Mouse (Mus musculus) embryonic facial prominence, embryonic 11.5 days (tissue): ENCODE measurements at regions not wholly inside any gene's neighbourhood (a gene's known extent, or its start where the extent isn't known, plus 50 kb on each side); places are given as distances from the start of the nearest gene placed in this dataset.
A peak's percentile ranks its signal among the peaks of the same experiment; 100 is the strongest.

Experiments used
- ATAC-seq: fragments of 200-750 bp; cut with Nextera tagmentation; replicated peaks from 2 replicates; pipeline ENCODE4 v1.8.0; 2017; ENCODE audit warnings: low read depth; ENCODE audit not compliant: insufficient number of reproducible peaks, low FRiP score, low TSS enrichment
- DNase-seq: peaks from one replicate; pipeline ENCODE4 v3.0.0-alpha.2; 2015; ENCODE audit warnings: low spot score
- H3K27ac ChIP-seq: fragments of 300-500 bp; sonication (generic); replicated peaks from 2 replicates; pipeline ENCODE4 v1.5.1; 2014; ENCODE audit warnings: mild to moderate bottlenecking, low read depth, low read length, control low read depth
- H3K27me3 ChIP-seq: fragments of 300-500 bp; sonication (generic); 2 replicates; pipeline ENCODE4 v1.6.1; 2014; ENCODE audit warnings: mild to moderate bottlenecking, low read length, moderate library complexity, mixed read lengths; ENCODE audit not compliant: control insufficient read depth, insufficient read depth
- H3K36me3 ChIP-seq: fragments of 300-500 bp; sonication (generic); replicated peaks from 2 replicates; pipeline ENCODE4 v1.6.1; 2014; ENCODE audit warnings: low read depth, mild to moderate bottlenecking, low read length, moderate library complexity, mixed read lengths; ENCODE audit not compliant: control insufficient read depth, insufficient read depth
- H3K4me1 ChIP-seq: fragments of 300-500 bp; sonication (generic); 2 replicates; pipeline ENCODE4 v1.6.1; 2014; ENCODE audit warnings: low read length, mixed read lengths; ENCODE audit not compliant: control insufficient read depth, insufficient read depth
- H3K4me2 ChIP-seq: fragments of 300-500 bp; sonication (generic); 2 replicates; pipeline ENCODE4 v1.6.1; 2014; ENCODE audit warnings: low read depth, mild to moderate bottlenecking, control low read depth, low read length, moderate library complexity
- H3K4me3 ChIP-seq: fragments of 300-500 bp; sonication (generic); 2 replicates; pipeline ENCODE4 v1.5.1; 2014; ENCODE audit warnings: low read depth, low read length, control low read depth
- H3K9ac ChIP-seq: fragments of 300-500 bp; sonication (generic); replicated peaks from 2 replicates; pipeline ENCODE4 v1.6.1; 2014; ENCODE audit warnings: mild to moderate bottlenecking, control low read depth, low read length
- H3K9me3 ChIP-seq: fragments of 300-500 bp; sonication (generic); replicated peaks from 2 replicates; pipeline ENCODE4 v1.6.1; 2016; ENCODE audit warnings: mild to moderate bottlenecking, low read length, inconsistent platforms, mixed read lengths; ENCODE audit not compliant: control insufficient read depth
- WGBS: fragments of 180-500 bp; shearing (Covaris S2); extraction: QIAGEN DNeasy Blood & Tissue Kit; methylation state at CpG from one replicate; pipeline ENCODE4 v1.1.7; 2014; 5-methylcytosine and 5-hydroxymethylcytosine counted together

GRCm38 (mm10) chr7:117003167-117003566 lies 377.6 kb upstream of the Xylt1 start:
- no peak for DNase-seq
- ATAC-seq, result no peak
- no peaks in the 10 kb centered on the region for H3K36me3 ChIP-seq
- no peaks in the 10 kb centered on the region for H3K9me3 ChIP-seq
- H3K27me3 ChIP-seq, result no peaks in the 10 kb centered on the region
- no peaks in the 10 kb centered on the region for H3K4me1 ChIP-seq
- H3K27ac ChIP-seq, result no peak overlapping the region
- H3K9ac ChIP-seq, result no peak overlapping the region
- H3K4me2 ChIP-seq, result no peak overlapping the region
- no peak overlapping the region for H3K4me3 ChIP-seq

GRCm38 (mm10) chr7:117018349-117018748 lies 362.4 kb upstream of the Xylt1 start:
- no peak overlapping the region for H3K27ac ChIP-seq
- no peak overlapping the region for H3K4me2 ChIP-seq
- no peaks in the 10 kb centered on the region for H3K9me3 ChIP-seq
- H3K4me1 ChIP-seq, result no peaks in the 10 kb centered on the region
- H3K27me3 ChIP-seq, result no peaks in the 10 kb centered on the region
- no peak overlapping the region for H3K4me3 ChIP-seq
- DNase-seq, result no peak
- 88% methylated on average over 1 of the region's 1 CpGs for WGBS
- no peak overlapping the region for H3K9ac ChIP-seq
- ATAC-seq, result no peak
- no peaks in the 10 kb centered on the region for H3K36me3 ChIP-seq

GRCm38 (mm10) chr7:117021716-117022115 lies 359.1 kb upstream of the Xylt1 start:
- H3K9me3 ChIP-seq, result no peaks in the 10 kb centered on the region
- no peaks in the 10 kb centered on the region for H3K4me1 ChIP-seq
- whole genome bisulfite sequencing, result 62% methylated on average over 4 of the region's 4 CpGs
- no peaks in the 10 kb centered on the region for H3K27me3 ChIP-seq
- no peak overlapping the region for H3K4me2 ChIP-seq
- H3K36me3 ChIP-seq, result no peaks in the 10 kb centered on the region
- H3K27ac ChIP-seq, result no peak overlapping the region
- H3K4me3 ChIP-seq, result no peak overlapping the region
- DNase-seq (peak; percentile 88), ATAC-seq (no peak)
- no peak overlapping the region for H3K9ac ChIP-seq

GRCm38 (mm10) chr7:117044926-117045325 lies 335.9 kb upstream of the Xylt1 start:
- no peak overlapping the region for H3K4me3 ChIP-seq
- 86% methylated on average over 9 of the region's 9 CpGs for WGBS
- DNase-seq (no peak), ATAC-seq (no peak)
- H3K9me3 ChIP-seq, result no peaks in the 10 kb centered on the region
- H3K4me1 ChIP-seq, result no peaks in the 10 kb centered on the region
- H3K27me3 ChIP-seq, result no peaks in the 10 kb centered on the region
- H3K27ac ChIP-seq, result no peak overlapping the region
- no peak overlapping the region for H3K4me2 ChIP-seq
- H3K9ac ChIP-seq, result no peak overlapping the region
- no peaks in the 10 kb centered on the region for H3K36me3 ChIP-seq

GRCm38 (mm10) chr7:117049249-117049648 lies 331.5 kb upstream of the Xylt1 start:
- no peak overlapping the region for H3K27ac ChIP-seq
- no peaks in the 10 kb centered on the region for H3K4me1 ChIP-seq
- H3K4me3 ChIP-seq, result no peak overlapping the region
- ATAC-seq (no peak), DNase-seq (no peak)
- no peaks in the 10 kb centered on the region for H3K9me3 ChIP-seq
- H3K9ac ChIP-seq, result no peak overlapping the region
- H3K36me3 ChIP-seq, result no peaks in the 10 kb centered on the region
- H3K4me2 ChIP-seq, result no peak overlapping the region
- H3K27me3 ChIP-seq, result no peaks in the 10 kb centered on the region

GRCm38 (mm10) chr7:117065771-117066170 lies 315.0 kb upstream of the Xylt1 start:
- H3K9me3 ChIP-seq, result no peaks in the 10 kb centered on the region
- no peak overlapping the region for H3K4me2 ChIP-seq
- H3K9ac ChIP-seq, result no peak overlapping the region
- no peaks in the 10 kb centered on the region for H3K27me3 ChIP-seq
- ATAC-seq, result no peak
- H3K27ac ChIP-seq, result no peak overlapping the region
- H3K36me3 ChIP-seq, result no peaks in the 10 kb centered on the region
- DNase-seq, result no peak
- H3K4me3 ChIP-seq, result no peak overlapping the region
- no peaks in the 10 kb centered on the region for H3K4me1 ChIP-seq
- WGBS, result 58% methylated on average over 2 of the region's 2 CpGs

- no peak overlapping the region for H3K9ac ChIP-seq
- no peaks in the 10 kb centered on the region for H3K4me1 ChIP-seq
- WGBS, result 51% methylated on average over 6 of the region's 6 CpGs
- H3K27me3 ChIP-seq, result no peaks in the 10 kb centered on the region
- H3K36me3 ChIP-seq, result no peaks in the 10 kb centered on the region
- no peak overlapping the region for H3K27ac ChIP-seq
- H3K4me2 ChIP-seq, result no peak overlapping the region
- DNase-seq, result peak; percentile 3
- H3K4me3 ChIP-seq, result no peak overlapping the region
- no peaks in the 10 kb centered on the region for H3K9me3 ChIP-seq
- no peak for ATAC-seq
Measured at GRCm38 (mm10) chr7:117090911-117091550, 289.7 kb upstream of the Xylt1 start.

- H3K27me3 ChIP-seq, result no peaks in the 10 kb centered on the region
- H3K36me3 ChIP-seq, result no peaks in the 10 kb centered on the region
- no peak overlapping the region for H3K27ac ChIP-seq
- no peaks in the 10 kb centered on the region for H3K4me1 ChIP-seq
- WGBS, result 85% methylated on average over 4 of the region's 4 CpGs
- H3K4me3 ChIP-seq, result no peak overlapping the region
- DNase-seq (no peak), ATAC-seq (no peak)
- H3K9me3 ChIP-seq, result no peaks in the 10 kb centered on the region
- no peak overlapping the region for H3K9ac ChIP-seq
- no peak overlapping the region for H3K4me2 ChIP-seq
Measured at GRCm38 (mm10) chr7:117092860-117093259, 287.9 kb upstream of the Xylt1 start.
